Mouse (Mus musculus) MEL (cell line): ENCODE results near the gene Cfap46. TPM values are rescaled to one million over a fixed set of nuclear protein-coding genes. Genes with fewer than 3 reads are reported as not detected.

Source experiments
- DNase-seq: peaks from one replicate; pipeline ENCODE4 v3.0.0; 2011; ENCODE audit warnings: low read depth, low spot score
- H3K27ac ChIP-seq: 2 replicates; pipeline ENCODE4 v1.5.1; 2012; ENCODE audit warnings: low read depth, mild to moderate bottlenecking, control low read depth, low read length, moderate library complexity; ENCODE audit not compliant: control insufficient read depth
- H3K27me3 ChIP-seq, 2 experiments: fragments of 150-350 bp in 1 of 2; sonication (generic) in 1 of 2; 2 replicates each; pipeline ENCODE4 v1.6.1; 2012; ENCODE audit warnings: low read length in 2 of 2, mild to moderate bottlenecking in 2 of 2, improper control_type of control experiment in 1 of 2, moderate library complexity in 1 of 2; ENCODE audit not compliant: insufficient read depth in 2 of 2, control insufficient read depth in 1 of 2
- H3K36me3 ChIP-seq, 2 experiments: 2 replicates each; pipeline ENCODE4 v1.6.1; 2012 to 2014; ENCODE audit warnings: low read length in 2 of 2, improper control_type of control experiment in 1 of 2, inconsistent platforms in 1 of 2, mild to moderate bottlenecking in 1 of 2; ENCODE audit not compliant: insufficient read depth in 2 of 2, control insufficient read depth in 1 of 2
- H3K4me1 ChIP-seq, 2 experiments: fragments of 150-350 bp in 1 of 2; sonication (generic) in 1 of 2; 2 replicates each; pipeline ENCODE4 v1.6.1; 2012; ENCODE audit warnings: low read length in 2 of 2, improper control_type of control experiment in 1 of 2, mild to moderate bottlenecking in 1 of 2; ENCODE audit not compliant: insufficient read depth in 2 of 2, control insufficient read depth in 1 of 2
- H3K4me3 ChIP-seq, 2 experiments: fragments of 150-350 bp in 1 of 2; sonication (generic) in 1 of 2; 2 replicates each; pipeline ENCODE4 v1.5.1; 2012; ENCODE audit warnings: low read depth in 2 of 2, low read length in 2 of 2, mild to moderate bottlenecking in 2 of 2, moderate library complexity in 2 of 2, control low read depth in 1 of 2, improper control_type of control experiment in 1 of 2; ENCODE audit not compliant: control insufficient read depth in 1 of 2, insufficient read depth in 1 of 2
- H3K79me2 ChIP-seq: 2 replicates; pipeline ENCODE4 v1.6.1; 2012; ENCODE audit warnings: mild to moderate bottlenecking, low read length, moderate library complexity; ENCODE audit not compliant: control insufficient read depth, poor library complexity, insufficient read depth
- H3K9ac ChIP-seq: 2 replicates; pipeline ENCODE4 v1.6.1; 2012; ENCODE audit warnings: low read depth, mild to moderate bottlenecking, control low read depth, low read length, moderate library complexity; ENCODE audit not compliant: control insufficient read depth, poor library complexity, severe bottlenecking
- H3K9me3 ChIP-seq: fragments of 150-350 bp; sonication (generic); replicated peaks from 2 replicates; pipeline ENCODE4 v1.6.1; 2012; ENCODE audit warnings: mild to moderate bottlenecking, low read length, improper control_type of control experiment, moderate library complexity; ENCODE audit not compliant: insufficient read depth
- CHD1 ChIP-seq: IDR thresholded peaks from 2 replicates; pipeline ENCODE4 v1.6.1; 2012; ENCODE audit warnings: low read depth, mild to moderate bottlenecking, inconsistent platforms, low read length, improper control_type of control experiment
- CTCF ChIP-seq, 3 experiments: IDR thresholded peaks in 2 of 3; conservative IDR thresholded peaks in 1 of 3; 2 replicates each; pipeline ENCODE4 v1.5.1; 2011 to 2012; ENCODE audit warnings: low read length in 3 of 3, low read depth in 2 of 3, mild to moderate bottlenecking in 2 of 3, improper control_type of control experiment in 1 of 3, inconsistent platforms in 1 of 3, mixed read lengths in 1 of 3, moderate library complexity in 1 of 3; ENCODE audit not compliant: control insufficient read depth in 1 of 3, insufficient read depth in 1 of 3, poor library complexity in 1 of 3, severe bottlenecking in 1 of 3
- ELF1 ChIP-seq: IDR thresholded peaks from 2 replicates; pipeline ENCODE4 v1.6.1; 2014; ENCODE audit warnings: low read depth, mild to moderate bottlenecking, inconsistent platforms, low read length, improper control_type of control experiment, moderate library complexity
- EP300 ChIP-seq, 2 experiments: IDR thresholded peaks; 2 replicates each; pipeline ENCODE4 v1.6.1; 2011; ENCODE audit warnings: improper control_type of control experiment in 2 of 2, low read length in 2 of 2, low read depth in 1 of 2, mild to moderate bottlenecking in 1 of 2
- HCFC1 ChIP-seq: IDR thresholded peaks from 2 replicates; pipeline ENCODE4 v1.6.1; 2012; ENCODE audit warnings: low read depth, mild to moderate bottlenecking, inconsistent platforms, low read length, improper control_type of control experiment, moderate library complexity
- KAT2A ChIP-seq: conservative IDR thresholded peaks from 2 replicates; pipeline ENCODE4 v1.6.1; 2012; ENCODE audit warnings: low read depth, low read length, improper control_type of control experiment, inconsistent platforms
- MAX ChIP-seq: IDR thresholded peaks from 2 replicates; pipeline ENCODE4 v1.6.1; 2011; ENCODE audit warnings: low read length, improper control_type of control experiment
- NRF1 ChIP-seq: IDR thresholded peaks from 2 replicates; pipeline ENCODE4 v1.6.1; 2014; ENCODE audit warnings: low read depth, mild to moderate bottlenecking, inconsistent platforms, low read length, improper control_type of control experiment, moderate library complexity; ENCODE audit not compliant: poor library complexity, insufficient read depth, severe bottlenecking
- POLR2AphosphoS2 ChIP-seq: IDR thresholded peaks from 2 replicates; pipeline ENCODE4 v1.6.1; 2011; ENCODE audit warnings: low read length, improper control_type of control experiment
- RAD21 ChIP-seq: IDR thresholded peaks from 2 replicates; pipeline ENCODE4 v1.6.1; 2011; ENCODE audit warnings: mild to moderate bottlenecking, low read depth, low read length, improper control_type of control experiment
- RCOR1 ChIP-seq: IDR thresholded peaks from 2 replicates; pipeline ENCODE4 v1.6.1; 2012; ENCODE audit warnings: low read depth, mild to moderate bottlenecking, inconsistent platforms, low read length, improper control_type of control experiment
- SIN3A ChIP-seq: IDR thresholded peaks from 2 replicates; pipeline ENCODE4 v1.6.1; 2012; ENCODE audit warnings: low read length, improper control_type of control experiment, inconsistent platforms
- SMC3 ChIP-seq: IDR thresholded peaks from 2 replicates; pipeline ENCODE4 v1.6.1; 2011; ENCODE audit warnings: low read depth, low read length, improper control_type of control experiment
- TBP ChIP-seq: IDR thresholded peaks from 2 replicates; pipeline ENCODE4 v1.8.0; 2011; ENCODE audit warnings: low read depth, low read length, improper control_type of control experiment
- USF2 ChIP-seq, 2 experiments: IDR thresholded peaks; 2 replicates each; pipeline ENCODE4 v1.6.1; 2011 to 2012; ENCODE audit warnings: improper control_type of control experiment in 2 of 2, low read length in 2 of 2, borderline replicate concordance in 1 of 2, inconsistent platforms in 1 of 2, low read depth in 1 of 2, mild to moderate bottlenecking in 1 of 2; ENCODE audit not compliant: insufficient read depth in 1 of 2
- ZC3H11A ChIP-seq: IDR thresholded peaks from 2 replicates; pipeline ENCODE4 v1.6.1; 2012; ENCODE audit warnings: low read depth, mild to moderate bottlenecking, inconsistent platforms, low read length, improper control_type of control experiment
- ZNF384 ChIP-seq: IDR thresholded peaks from 2 replicates; pipeline ENCODE4 v1.6.1; 2012; ENCODE audit warnings: low read depth, mild to moderate bottlenecking, inconsistent platforms, low read length, improper control_type of control experiment
- polyA plus RNA-seq, 2 experiments: library from polyadenylated mRNA; stranded (reverse) in 1 of 2; unstranded in 1 of 2; fragments of >175 nt in 1 of 2; fragments of >200 nt in 1 of 2; gene quantifications; 2 replicates each; pipeline versions ENCODE4 v1.2.1 to v1.2.4; 2012; ENCODE audit warnings: low replicate concordance in 2 of 2, low read depth in 1 of 2; ENCODE audit not compliant: insufficient read length in 2 of 2, insufficient read depth in 1 of 2, missing spikeins in 1 of 2
- total RNA-seq: library from RNA; depleted of rRNA; stranded (reverse); fragments of 300-350 nt; gene quantifications from 2 replicates; pipeline ENCODE4 v1.2.3, GENCODE M21; 2012; rRNA removed

Cfap46 gene
- total and polyA plus RNA-seq, 3 experiments: 0.03 to 0.04 TPM; not detected in 1

- DNase-seq: no peak
- Histone ChIP-seq H3K4me1 (no peaks in the 10 kb centered on the region), H3K4me3 (no peak overlapping the region), H3K9ac (no peak overlapping the region), H3K9me3 (no peaks in the 10 kb centered on the region), H3K27me3 (no peaks in the 10 kb centered on the region), H3K79me2 (no peaks in the 10 kb centered on the region), H3K27ac (no peak overlapping the region), H3K36me3 (peaks cover 0 to 2% of the 10 kb centered on the region in 2 experiments; a peak in 1 of 4 replicates)
- TF ChIP-seq POLR2AphosphoS2 (no peak), RAD21 (no peak), KAT2A (no peak), CTCF (IDR thresholded peaks at IDR 0.05 in 2 of 3, conservative IDR thresholded peaks at IDR 0.05 in 1 of 3; ENCODE audit: control insufficient read depth in 1 of 3, insufficient read depth in 1 of 3, low read depth in 2 of 3, low read length in 3 of 3, poor library complexity in 1 of 3, severe bottlenecking in 1 of 3) (no peak), SMC3 (no peak), MAX (no peak), ZC3H11A (no peak), SIN3A (no peak), NRF1 (no peak), USF2 (IDR thresholded peaks at IDR 0.05; ENCODE audit: borderline replicate concordance in 1 of 2, insufficient read depth in 1 of 2, low read depth in 1 of 2, low read length in 2 of 2) (no peak), CHD1 (no peak), ELF1 (no peak)
These were observed 127.3 kb downstream of the Cfap46 start for GRCm38 (mm10) chr7:139556331-139556730.

- H3K27me3 ChIP-seq: no peaks in the 10 kb centered on the region
- TF ChIP-seq ZNF384 (no peak), HCFC1 (no peak), CHD1 (no peak), EP300 (IDR thresholded peaks at IDR 0.05; ENCODE audit: low read depth in 1 of 2, low read length in 2 of 2) (no peak), RCOR1 (no peak), CTCF (IDR thresholded peaks at IDR 0.05 in 2 of 3, conservative IDR thresholded peaks at IDR 0.05 in 1 of 3; ENCODE audit: control insufficient read depth in 1 of 3, insufficient read depth in 1 of 3, low read depth in 2 of 3, low read length in 3 of 3, poor library complexity in 1 of 3, severe bottlenecking in 1 of 3) (no peak), TBP (no peak), MAX (no peak)
- H3K79me2 ChIP-seq: no peaks in the 10 kb centered on the region
- no peaks in the 10 kb centered on the region for H3K9me3 ChIP-seq
- no peak overlapping the region for H3K4me3 ChIP-seq
- H3K9ac ChIP-seq: no peak overlapping the region
- H3K4me1 ChIP-seq: no peaks in the 10 kb centered on the region
- no peak overlapping the region for H3K27ac ChIP-seq
- DNase-seq: no peak
- no peaks in the 10 kb centered on the region for H3K36me3 ChIP-seq
These were observed 132.1 kb downstream of the Cfap46 start for GRCm38 (mm10) chr7:139551519-139551918.

Other genes starting within 250 kb of the Cfap46 start
- 0.12 TPM in 1 of 2 replicates, not detected in the other for gene Nkx6-2, start 101.0 kb downstream of the Cfap46 start, total RNA-seq
- not detected for gene Nkx6-2, start 101.0 kb downstream of the Cfap46 start, polyA plus RNA-seq
- gene Adgra1, start 150.4 kb upstream of the Cfap46 start, total RNA-seq: not detected in 2 replicates
- not detected for gene Adgra1, start 150.4 kb upstream of the Cfap46 start, polyA plus RNA-seq
- gene Kndc1, start 210.9 kb upstream of the Cfap46 start, total RNA-seq: 0.07 TPM in 1 of 2 replicates, not detected in the other
- gene Kndc1, start 210.9 kb upstream of the Cfap46 start, polyA plus RNA-seq: not detected